Mouse (Mus musculus): ENCODE measurements at regions not wholly inside any gene's neighbourhood (a gene's known extent, or its start where the extent isn't known, plus 50 kb on each side); places are given as distances from the start of the nearest gene placed in this dataset.
"Not testable (repeated sequence)": the region's sequence is repeated elsewhere in the genome, so short reads cannot be mapped to it uniquely, and the experiment has no call there.

GRCm38 (mm10) chr6:37735288-37735961 lies 135.2 kb upstream of the Trim24 start:
- H3K9ac ChIP-seq (replicated peaks; ENCODE audit: low read depth, low read length) = no peak overlapping the region
- no peak overlapping the region for H3K27ac ChIP-seq (ENCODE audit: low read length)
- H3K27me3 ChIP-seq (replicated peaks; ENCODE audit: control insufficient read depth, insufficient read depth, low read length) = no peaks in the 10 kb centered on the region
- 82% methylated on average over 4 of the region's 4 CpGs for WGBS
- H3K36me3 ChIP-seq (ENCODE audit: control insufficient read depth, insufficient read depth) = no peaks in the 10 kb centered on the region
- no peak for ATAC-seq
- H3K4me2 ChIP-seq (ENCODE audit: low read length) = no peak overlapping the region
- no peak overlapping the region for H3K4me3 ChIP-seq (replicated peaks; ENCODE audit: low read length)
- H3K9me3 ChIP-seq (ENCODE audit: control insufficient read depth, low read length) = no peaks in the 10 kb centered on the region; the same call in 1 of the 2 replicates
- no peaks in the 10 kb centered on the region for H3K4me1 ChIP-seq (replicated peaks; ENCODE audit: control insufficient read depth, insufficient read depth, low read length)

- H3K9ac ChIP-seq (replicated peaks; ENCODE audit: low read depth, low read length) = no peak overlapping the region
- no peaks in the 10 kb centered on the region for H3K4me1 ChIP-seq (replicated peaks; ENCODE audit: control insufficient read depth, insufficient read depth, low read length)
- H3K27ac ChIP-seq (ENCODE audit: low read length) = no peak overlapping the region
- no peak overlapping the region for H3K4me3 ChIP-seq (replicated peaks; ENCODE audit: low read length)
- H3K4me2 ChIP-seq (ENCODE audit: low read length) = no peak overlapping the region
- H3K27me3 ChIP-seq (replicated peaks; ENCODE audit: control insufficient read depth, insufficient read depth, low read length) = no peaks in the 10 kb centered on the region
- H3K36me3 ChIP-seq (ENCODE audit: control insufficient read depth, insufficient read depth) = no peaks in the 10 kb centered on the region
- no peak for ATAC-seq
- no peaks in the 10 kb centered on the region; the same call in 1 of the 2 replicates for H3K9me3 ChIP-seq (ENCODE audit: control insufficient read depth, low read length)
- WGBS = 88% methylated on average over 4 of the region's 4 CpGs
Measured at GRCm38 (mm10) chr6:37735962-37736297, 134.7 kb upstream of the Trim24 start.

- H3K27ac ChIP-seq (ENCODE audit: low read length) = no peak overlapping the region
- H3K27me3 ChIP-seq (replicated peaks; ENCODE audit: control insufficient read depth, insufficient read depth, low read length) = no peaks in the 10 kb centered on the region
- 85% methylated on average over 14 of the region's 14 CpGs for WGBS
- no peak overlapping the region for H3K4me2 ChIP-seq (ENCODE audit: low read length)
- H3K9ac ChIP-seq (replicated peaks; ENCODE audit: low read depth, low read length) = no peak overlapping the region
- H3K4me3 ChIP-seq (replicated peaks; ENCODE audit: low read length) = no peak overlapping the region
- ATAC-seq = no peak
- H3K9me3 ChIP-seq (ENCODE audit: control insufficient read depth, low read length) = no peaks in the 10 kb centered on the region; the same call in 1 of the 2 replicates
- H3K36me3 ChIP-seq (ENCODE audit: control insufficient read depth, insufficient read depth) = no peaks in the 10 kb centered on the region
- H3K4me1 ChIP-seq (replicated peaks; ENCODE audit: control insufficient read depth, insufficient read depth, low read length) = no peaks in the 10 kb centered on the region
Measured at GRCm38 (mm10) chr6:37740982-37741889, 129.4 kb upstream of the Trim24 start.

- not testable (repeated sequence) for H3K27ac ChIP-seq (ENCODE audit: low read length); H3K4me2 ChIP-seq (ENCODE audit: low read length); H3K27me3 ChIP-seq (replicated peaks; ENCODE audit: control insufficient read depth, insufficient read depth, low read length); H3K4me1 ChIP-seq (replicated peaks; ENCODE audit: control insufficient read depth, insufficient read depth, low read length); H3K9ac ChIP-seq (replicated peaks; ENCODE audit: low read depth, low read length); H3K4me3 ChIP-seq (replicated peaks; ENCODE audit: low read length); H3K36me3 ChIP-seq (ENCODE audit: control insufficient read depth, insufficient read depth); H3K9me3 ChIP-seq (ENCODE audit: control insufficient read depth, low read length); ATAC-seq
- 76% methylated on average over 7 of the region's 7 CpGs for WGBS
Measured at GRCm38 (mm10) chr6:37741916-37742315, 128.7 kb upstream of the Trim24 start.

- no peak overlapping the region for H3K4me2 ChIP-seq (ENCODE audit: low read length)
- H3K27ac ChIP-seq (ENCODE audit: low read length) = no peak overlapping the region
- no peak overlapping the region for H3K9ac ChIP-seq (replicated peaks; ENCODE audit: low read depth, low read length)
- no peaks in the 10 kb centered on the region for H3K4me1 ChIP-seq (replicated peaks; ENCODE audit: control insufficient read depth, insufficient read depth, low read length)
- no peaks in the 10 kb centered on the region for H3K36me3 ChIP-seq (ENCODE audit: control insufficient read depth, insufficient read depth)
- no peak for ATAC-seq
- no peak overlapping the region for H3K4me3 ChIP-seq (replicated peaks; ENCODE audit: low read length)
- H3K27me3 ChIP-seq (replicated peaks; ENCODE audit: control insufficient read depth, insufficient read depth, low read length) = no peaks in the 10 kb centered on the region
- WGBS = 62% methylated on average over 4 of the region's 4 CpGs
- H3K9me3 ChIP-seq (ENCODE audit: control insufficient read depth, low read length) = no peaks in the 10 kb centered on the region
Measured at GRCm38 (mm10) chr6:37744679-37745078, 125.9 kb upstream of the Trim24 start.

- Histone ChIP-seq H3K9me3 (ENCODE audit: control insufficient read depth, low read length) (no peaks in the 10 kb centered on the region), H3K27me3 (replicated peaks; ENCODE audit: control insufficient read depth, insufficient read depth, low read length) (no peaks in the 10 kb centered on the region), H3K36me3 (ENCODE audit: control insufficient read depth, insufficient read depth) (no peaks in the 10 kb centered on the region), H3K4me2 (ENCODE audit: low read length) (no peak overlapping the region), H3K4me3 (replicated peaks; ENCODE audit: low read length) (no peak overlapping the region), H3K9ac (replicated peaks; ENCODE audit: low read depth, low read length) (no peak overlapping the region), H3K4me1 (replicated peaks; ENCODE audit: control insufficient read depth, insufficient read depth, low read length) (no peaks in the 10 kb centered on the region), H3K27ac (ENCODE audit: low read length) (no peak overlapping the region)
- WGBS = 93% methylated on average over 11 of the region's 11 CpGs
- no peak for ATAC-seq
Measured at GRCm38 (mm10) chr6:37745393-37746100, 125.1 kb upstream of the Trim24 start.

GRCm38 (mm10) chr6:37747793-37748192 lies 122.8 kb upstream of the Trim24 start:
- not testable (repeated sequence) for H3K27me3 ChIP-seq (replicated peaks; ENCODE audit: control insufficient read depth, insufficient read depth, low read length); H3K9me3 ChIP-seq (ENCODE audit: control insufficient read depth, low read length); H3K27ac ChIP-seq (ENCODE audit: low read length); ATAC-seq; H3K4me1 ChIP-seq (replicated peaks; ENCODE audit: control insufficient read depth, insufficient read depth, low read length); H3K36me3 ChIP-seq (ENCODE audit: control insufficient read depth, insufficient read depth); H3K9ac ChIP-seq (replicated peaks; ENCODE audit: low read depth, low read length); H3K4me3 ChIP-seq (replicated peaks; ENCODE audit: low read length); H3K4me2 ChIP-seq (ENCODE audit: low read length)
- 89% methylated on average over 4 of the region's 4 CpGs for WGBS

GRCm38 (mm10) chr6:37748296-37748980 lies 122.2 kb upstream of the Trim24 start:
- no peak for ATAC-seq
- Histone ChIP-seq H3K4me3 (replicated peaks; ENCODE audit: low read length) (no peak overlapping the region), H3K36me3 (ENCODE audit: control insufficient read depth, insufficient read depth) (no peaks in the 10 kb centered on the region), H3K4me2 (ENCODE audit: low read length) (no peak overlapping the region), H3K4me1 (replicated peaks; ENCODE audit: control insufficient read depth, insufficient read depth, low read length) (no peaks in the 10 kb centered on the region), H3K9ac (replicated peaks; ENCODE audit: low read depth, low read length) (no peak overlapping the region), H3K9me3 (ENCODE audit: control insufficient read depth, low read length) (no peaks in the 10 kb centered on the region), H3K27ac (ENCODE audit: low read length) (no peak overlapping the region), H3K27me3 (replicated peaks; ENCODE audit: control insufficient read depth, insufficient read depth, low read length) (no peaks in the 10 kb centered on the region)
- WGBS = 40% methylated on average over 8 of the region's 8 CpGs

- Histone ChIP-seq H3K9ac (replicated peaks; ENCODE audit: low read depth, low read length) (no peak overlapping the region), H3K4me3 (replicated peaks; ENCODE audit: low read length) (no peak overlapping the region), H3K9me3 (ENCODE audit: control insufficient read depth, low read length) (no peaks in the 10 kb centered on the region), H3K36me3 (ENCODE audit: control insufficient read depth, insufficient read depth) (no peaks in the 10 kb centered on the region), H3K27me3 (replicated peaks; ENCODE audit: control insufficient read depth, insufficient read depth, low read length) (no peaks in the 10 kb centered on the region), H3K27ac (ENCODE audit: low read length) (no peak overlapping the region), H3K4me1 (replicated peaks; ENCODE audit: control insufficient read depth, insufficient read depth, low read length) (no peaks in the 10 kb centered on the region), H3K4me2 (ENCODE audit: low read length) (no peak overlapping the region)
- no peak for ATAC-seq
- 92% methylated on average over 5 of the region's 5 CpGs for WGBS
Measured at GRCm38 (mm10) chr6:37749016-37749415, 121.6 kb upstream of the Trim24 start.
